Mouse (Mus musculus): Measurements from ENCODE around the gene Cmtm2a. TPM values are rescaled to one million over a fixed set of nuclear protein-coding genes. Genes with fewer than 3 reads are reported as not detected.

Gene Cmtm2a
- polyA plus RNA-seq, 1 experiment: not detected

DNA sequence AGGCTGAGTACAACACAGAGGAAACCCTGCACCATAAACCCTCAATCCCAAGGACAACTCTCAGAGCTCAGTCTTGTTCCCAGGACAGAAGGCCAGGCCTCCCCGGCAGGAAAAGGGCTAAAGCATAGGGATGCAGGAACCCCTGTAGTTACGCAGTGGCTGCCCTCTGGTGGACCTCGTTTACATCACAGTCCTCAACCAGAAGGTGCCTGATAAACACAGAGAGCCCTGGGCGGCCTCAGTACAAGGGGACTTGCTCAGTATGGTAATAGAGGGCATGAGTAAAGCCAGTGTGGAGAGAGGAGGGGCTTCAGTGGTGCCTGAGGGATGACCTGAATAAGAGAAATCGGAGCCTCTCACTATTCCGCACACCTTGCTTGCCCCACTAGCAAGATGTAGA is 58.4 kb downstream of the Cmtm2a start:
- WGBS: 55% methylated on average over 6 of the region's 6 CpGs
- Histone ChIP-seq H3K4me1 (ENCODE audit: control insufficient read depth, insufficient read depth, low read length) (no peaks in the 10 kb centered on the region), H3K27ac (ENCODE audit: insufficient read depth, low read depth, low read length) (no peak overlapping the region), H3K4me3 (ENCODE audit: insufficient read depth, low read depth, low read length) (no peak overlapping the region)
- TF ChIP-seq POLR2A (IDR thresholded peaks at IDR 0.05; ENCODE audit: insufficient read depth, low read depth, low read length) (no peak), CTCF (IDR thresholded peaks at IDR 0.05; ENCODE audit: insufficient read depth, low read depth, low read length) (no peak)

DNA sequence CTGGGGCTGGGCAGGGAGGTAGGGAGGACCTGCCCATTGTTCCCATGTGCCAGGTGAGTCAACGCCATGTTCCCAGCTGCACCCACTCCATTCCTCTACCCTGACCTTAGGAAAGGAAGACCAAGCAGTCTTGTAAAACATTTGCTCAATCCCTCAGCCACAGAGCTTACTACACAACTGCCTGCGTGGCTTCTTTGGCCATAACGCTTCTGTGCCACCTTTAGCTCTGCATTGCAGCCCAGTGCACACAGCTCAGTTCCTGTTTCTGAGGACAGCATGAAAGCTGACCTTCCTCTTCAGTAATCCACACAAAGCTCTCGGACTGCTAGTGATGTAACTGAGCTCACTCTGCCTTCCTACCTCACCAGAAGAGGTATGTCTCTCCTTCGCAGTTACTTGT is 60.1 kb downstream of the Cmtm2a start:
- WGBS: 97% methylated on average over 5 of the region's 5 CpGs
- Histone ChIP-seq H3K27ac (ENCODE audit: insufficient read depth, low read depth, low read length) (no peak overlapping the region), H3K4me3 (ENCODE audit: insufficient read depth, low read depth, low read length) (no peak overlapping the region), H3K4me1 (ENCODE audit: control insufficient read depth, insufficient read depth, low read length) (no peaks in the 10 kb centered on the region)
- TF ChIP-seq CTCF (IDR thresholded peaks at IDR 0.05; ENCODE audit: insufficient read depth, low read depth, low read length) (no peak), POLR2A (IDR thresholded peaks at IDR 0.05; ENCODE audit: insufficient read depth, low read depth, low read length) (no peak)

DNA sequence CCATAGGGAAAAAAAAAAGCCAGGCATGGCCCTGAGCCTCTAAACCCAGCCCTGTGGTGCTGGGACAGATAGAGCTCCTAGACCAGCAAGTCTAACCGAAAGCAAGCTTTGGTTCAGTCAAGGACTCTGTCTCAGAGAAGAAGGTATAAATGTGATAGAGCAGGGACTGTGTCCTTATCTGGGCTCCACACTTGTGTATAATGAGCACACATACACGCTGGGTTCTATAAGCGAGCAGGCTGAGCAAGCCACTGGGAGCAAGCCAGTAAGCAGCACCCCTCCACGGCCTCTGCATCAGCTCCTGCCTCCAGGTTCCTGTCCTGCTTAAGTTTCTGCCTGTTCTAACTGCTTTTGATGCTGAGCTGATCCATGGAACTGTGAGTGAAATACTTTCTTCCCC is 60.9 kb downstream of the Cmtm2a start:
- over 99% methylated on average over 4 of the region's 4 CpGs for WGBS
- Histone ChIP-seq H3K4me1 (ENCODE audit: control insufficient read depth, insufficient read depth, low read length) (no peaks in the 10 kb centered on the region), H3K4me3 (ENCODE audit: insufficient read depth, low read depth, low read length) (no peak overlapping the region), H3K27ac (ENCODE audit: insufficient read depth, low read depth, low read length) (no peak overlapping the region)
- TF ChIP-seq POLR2A (IDR thresholded peaks at IDR 0.05; ENCODE audit: insufficient read depth, low read depth, low read length): no peak
- TF ChIP-seq CTCF (IDR thresholded peaks at IDR 0.05; ENCODE audit: insufficient read depth, low read depth, low read length): no peak

Other genes with a start within 250 kb of the Cmtm2a start
- not detected in 2 replicates for gene Cdh5, start 191.6 kb downstream of the Cmtm2a start, polyA plus RNA-seq (2012; ENCODE audit: insufficient read depth, insufficient read length, low replicate concordance, missing spikeins)
- not detected in 2 replicates for gene Bean1, start 122.7 kb downstream of the Cmtm2a start, polyA plus RNA-seq (2012; ENCODE audit: insufficient read depth, insufficient read length, low replicate concordance, missing spikeins)
- gene Tk2, start 44.6 kb downstream of the Cmtm2a start, polyA plus RNA-seq (2012; ENCODE audit: insufficient read depth, insufficient read length, low replicate concordance, missing spikeins): not detected in 2 replicates
- not detected in 2 replicates for gene Cklf, start 42.3 kb downstream of the Cmtm2a start, polyA plus RNA-seq (2012; ENCODE audit: insufficient read depth, insufficient read length, low replicate concordance, missing spikeins)
- gene Gm45711, start 16.9 kb upstream of the Cmtm2a start, polyA plus RNA-seq (2012; ENCODE audit: insufficient read depth, insufficient read length, low replicate concordance, missing spikeins): not detected in 2 replicates
- gene Cmtm1, start 17.0 kb upstream of the Cmtm2a start, polyA plus RNA-seq (2012; ENCODE audit: insufficient read depth, insufficient read length, low replicate concordance, missing spikeins): not detected in 2 replicates
- gene Gm11020, start 28.4 kb upstream of the Cmtm2a start, polyA plus RNA-seq (2012; ENCODE audit: insufficient read depth, insufficient read length, low replicate concordance, missing spikeins): not detected in 2 replicates
- gene Cmtm2b, start 29.0 kb upstream of the Cmtm2a start, polyA plus RNA-seq (2012; ENCODE audit: insufficient read depth, insufficient read length, low replicate concordance, missing spikeins): not detected in 2 replicates
- not detected in 2 replicates for gene Cmtm3, start 46.2 kb upstream of the Cmtm2a start, polyA plus RNA-seq (2012; ENCODE audit: insufficient read depth, insufficient read length, low replicate concordance, missing spikeins)
- not detected in 2 replicates for gene Cmtm4, start 102.6 kb upstream of the Cmtm2a start, polyA plus RNA-seq (2012; ENCODE audit: insufficient read depth, insufficient read length, low replicate concordance, missing spikeins)
- gene Dync1li2, start 149.9 kb upstream of the Cmtm2a start, polyA plus RNA-seq (2012; ENCODE audit: insufficient read depth, insufficient read length, low replicate concordance, missing spikeins): 65.6 TPM in 1 of 2 replicates, not detected in the other
- not detected in 2 replicates for gene Terb1, start 216.7 kb upstream of the Cmtm2a start, polyA plus RNA-seq (2012; ENCODE audit: insufficient read depth, insufficient read length, low replicate concordance, missing spikeins)
- not detected in 2 replicates for gene Nae1, start 241.5 kb upstream of the Cmtm2a start, polyA plus RNA-seq (2012; ENCODE audit: insufficient read depth, insufficient read length, low replicate concordance, missing spikeins)
- not detected in 2 replicates for gene Car7, start 241.5 kb upstream of the Cmtm2a start, polyA plus RNA-seq (2012; ENCODE audit: insufficient read depth, insufficient read length, low replicate concordance, missing spikeins)